Mouse (Mus musculus): ENCODE results near the gene Nol7. TPM values are rescaled to one million over a fixed set of nuclear protein-coding genes. Genes with fewer than 3 reads are reported as not detected.

Nol7 gene
- polyA plus RNA-seq, 1 experiment from 2014 or later, result 137 TPM

DNA sequence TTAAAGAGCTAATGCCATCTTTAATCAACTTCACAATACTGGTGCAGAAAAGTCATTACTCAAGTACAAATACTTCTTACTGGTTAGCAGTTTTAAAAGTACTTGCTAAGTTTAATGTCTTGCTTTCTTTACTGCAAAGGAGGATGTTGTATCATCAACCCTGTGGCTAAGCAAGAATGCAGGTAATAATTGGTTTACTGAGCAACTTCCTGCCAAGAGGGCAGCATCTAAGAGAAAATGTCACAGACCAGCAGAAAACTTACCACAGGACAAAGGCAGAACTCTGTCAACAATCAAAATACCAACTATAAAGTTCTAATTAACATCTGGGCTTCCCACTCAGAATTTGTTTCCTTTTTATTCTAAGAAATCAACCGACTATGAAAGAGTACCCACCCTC, 17.1 kb downstream of the Nol7 start:
- Histone ChIP-seq H3K36me3 (ENCODE audit: insufficient read depth) (peaks cover 83% of the 10 kb centered on the region), H3K4me1 (ENCODE audit: insufficient read depth) (no peaks in the 10 kb centered on the region), H3K27ac (ENCODE audit: low read depth) (no peak overlapping the region), H3K9ac (no peak overlapping the region), H3K4me2 (no peak overlapping the region), H3K4me3 (ENCODE audit: low read depth, low read length) (no peak overlapping the region), H3K27me3 (ENCODE audit: insufficient read depth, low read length) (no peaks in the 10 kb centered on the region), H3K9me3 (ENCODE audit: low read depth, low read length) (no peaks in the 10 kb centered on the region)
- DNase-seq (no peak), ATAC-seq (ENCODE audit: insufficient read depth) (no peak)
- no peak for TF ChIP-seq CTCF (IDR thresholded peaks at IDR 0.05; ENCODE audit: low read depth)
- WGBS, result 84% methylated on average over 1 of the region's 1 CpGs

DNA sequence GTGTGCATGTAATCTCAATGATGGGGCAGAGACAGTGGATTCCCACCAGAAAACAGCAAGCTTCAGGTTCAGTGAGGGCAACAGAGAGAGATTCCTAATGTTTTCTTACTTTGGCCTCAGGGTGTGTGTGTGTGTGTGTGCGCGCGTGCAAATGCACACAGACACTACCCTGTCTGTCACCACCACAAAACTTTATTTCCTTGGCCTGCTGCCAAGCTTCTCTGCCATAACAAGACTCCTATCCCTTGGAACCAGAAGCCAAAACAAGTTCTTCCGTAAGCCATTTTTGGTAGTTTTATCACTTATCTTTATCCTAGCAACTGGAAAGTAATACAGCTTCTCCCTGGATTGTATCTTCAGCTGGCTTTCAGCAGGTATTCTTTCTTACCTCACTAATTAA, 30.2 kb downstream of the Nol7 start:
- DNase-seq (peak; percentile 66), ATAC-seq (ENCODE audit: insufficient read depth) (no peak)
- no peak for TF ChIP-seq CTCF (IDR thresholded peaks at IDR 0.05; ENCODE audit: low read depth)
- WGBS, result 70% methylated on average over 4 of the region's 4 CpGs
- Histone ChIP-seq H3K36me3 (ENCODE audit: insufficient read depth) (peaks cover 14% of the 10 kb centered on the region; the same call in 1 of the 2 replicates), H3K27ac (ENCODE audit: low read depth) (no peak overlapping the region), H3K9ac (no peak overlapping the region), H3K27me3 (ENCODE audit: insufficient read depth, low read length) (no peaks in the 10 kb centered on the region), H3K9me3 (ENCODE audit: low read depth, low read length) (no peaks in the 10 kb centered on the region), H3K4me1 (ENCODE audit: insufficient read depth) (no peaks in the 10 kb centered on the region), H3K4me2 (no peak overlapping the region), H3K4me3 (ENCODE audit: low read depth, low read length) (no peak overlapping the region)

DNA sequence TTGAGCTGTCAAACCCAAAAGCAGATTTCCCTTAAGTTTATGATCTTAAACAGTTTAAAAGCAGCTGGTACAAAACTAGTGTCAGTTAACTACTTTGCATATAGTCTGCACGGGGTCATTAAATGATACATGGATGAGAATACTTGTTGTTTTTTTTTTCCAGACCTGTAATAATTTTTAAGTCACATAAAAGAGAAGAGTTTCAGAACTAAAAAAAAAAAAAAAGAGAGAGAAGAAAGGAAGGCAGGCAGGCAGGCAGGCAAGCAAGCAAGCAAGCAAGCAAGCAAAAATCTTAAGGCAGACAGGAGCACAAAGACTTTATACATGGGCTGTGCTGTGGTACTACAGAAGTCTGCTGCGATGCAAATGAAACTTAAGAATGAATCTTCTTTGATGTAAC, 35.2 kb downstream of the Nol7 start:
- Histone ChIP-seq H3K36me3 (ENCODE audit: insufficient read depth) (0 out of 2 replicates have a peak, but pooled peaks cover 7% of the 10 kb centered on the region), H3K4me1 (ENCODE audit: insufficient read depth) (no peaks in the 10 kb centered on the region), H3K9me3 (ENCODE audit: low read depth, low read length) (no peaks in the 10 kb centered on the region), H3K4me3 (ENCODE audit: low read depth, low read length) (no peak overlapping the region), H3K27ac (ENCODE audit: low read depth) (no peak overlapping the region), H3K9ac (no peak overlapping the region), H3K27me3 (ENCODE audit: insufficient read depth, low read length) (no peaks in the 10 kb centered on the region), H3K4me2 (no peak overlapping the region)
- DNase-seq, result no peak
- TF ChIP-seq CTCF (IDR thresholded peaks at IDR 0.05; ENCODE audit: low read depth), result no peak
- WGBS, result 79% methylated on average over 2 of the region's 2 CpGs
- no peak for ATAC-seq (ENCODE audit: insufficient read depth)

DNA sequence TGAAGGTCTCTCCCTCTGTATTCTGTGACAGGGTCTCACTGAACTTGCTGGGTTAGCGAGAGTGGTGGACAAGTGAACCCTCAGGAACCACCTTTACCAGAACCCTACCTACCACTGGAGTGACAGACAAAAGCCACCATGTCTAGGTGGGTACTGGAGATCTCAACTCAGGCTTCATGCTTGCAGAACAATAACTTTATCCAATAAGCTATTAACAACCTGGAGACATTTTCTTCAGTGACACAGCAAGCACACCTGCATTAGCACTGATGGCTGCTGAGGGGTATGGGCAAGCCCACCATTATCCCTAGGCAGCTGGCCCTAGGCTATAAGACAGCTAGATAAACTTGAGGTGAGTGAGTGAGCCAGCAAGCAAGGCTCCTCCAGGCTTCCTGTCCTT, 42.2 kb downstream of the Nol7 start:
- Histone ChIP-seq H3K27me3 (ENCODE audit: insufficient read depth, low read length) (no peaks in the 10 kb centered on the region), H3K4me1 (ENCODE audit: insufficient read depth) (peaks cover 9% of the 10 kb centered on the region), H3K27ac (ENCODE audit: low read depth) (no peak overlapping the region), H3K36me3 (ENCODE audit: insufficient read depth) (no peaks in the 10 kb centered on the region), H3K9ac (no peak overlapping the region), H3K9me3 (ENCODE audit: low read depth, low read length) (no peaks in the 10 kb centered on the region), H3K4me2 (no peak overlapping the region), H3K4me3 (ENCODE audit: low read depth, low read length) (no peak overlapping the region)
- DNase-seq (no peak), ATAC-seq (ENCODE audit: insufficient read depth) (no peak)
- no peak for TF ChIP-seq CTCF (IDR thresholded peaks at IDR 0.05; ENCODE audit: low read depth)
- WGBS, result 92% methylated on average over 1 of the region's 1 CpGs

DNA sequence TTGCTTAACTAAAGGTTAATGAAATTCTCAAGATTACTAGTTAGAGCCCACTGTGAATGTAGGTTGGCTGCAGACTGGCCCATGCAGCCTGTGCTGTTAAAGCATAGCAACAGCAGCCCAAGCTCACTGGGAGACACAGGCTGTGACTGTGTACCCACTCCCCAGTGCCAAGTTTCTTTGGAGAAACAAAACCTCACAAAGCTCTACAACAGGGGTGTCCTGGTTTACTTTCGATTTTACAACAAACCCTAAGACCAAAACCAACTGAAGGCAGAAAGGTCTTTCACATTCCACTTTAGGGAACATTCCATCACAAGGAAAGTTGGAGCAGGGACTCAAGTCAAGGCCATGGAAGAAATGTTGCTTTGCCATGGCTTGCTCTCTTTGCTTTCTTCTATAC, 44.4 kb downstream of the Nol7 start:
- Histone ChIP-seq H3K9me3 (ENCODE audit: low read depth, low read length) (no peaks in the 10 kb centered on the region), H3K36me3 (ENCODE audit: insufficient read depth) (no peaks in the 10 kb centered on the region), H3K27me3 (ENCODE audit: insufficient read depth, low read length) (no peaks in the 10 kb centered on the region), H3K4me2 (no peak overlapping the region), H3K9ac (no peak overlapping the region), H3K27ac (ENCODE audit: low read depth) (no peak overlapping the region), H3K4me3 (ENCODE audit: low read depth, low read length) (no peak overlapping the region), H3K4me1 (ENCODE audit: insufficient read depth) (peaks cover 9% of the 10 kb centered on the region)
- ATAC-seq (ENCODE audit: insufficient read depth), result no peak
- 81% methylated on average over 1 of the region's 1 CpGs for WGBS
- DNase-seq, result no peak
- TF ChIP-seq CTCF (IDR thresholded peaks at IDR 0.05; ENCODE audit: low read depth), result no peak

DNA sequence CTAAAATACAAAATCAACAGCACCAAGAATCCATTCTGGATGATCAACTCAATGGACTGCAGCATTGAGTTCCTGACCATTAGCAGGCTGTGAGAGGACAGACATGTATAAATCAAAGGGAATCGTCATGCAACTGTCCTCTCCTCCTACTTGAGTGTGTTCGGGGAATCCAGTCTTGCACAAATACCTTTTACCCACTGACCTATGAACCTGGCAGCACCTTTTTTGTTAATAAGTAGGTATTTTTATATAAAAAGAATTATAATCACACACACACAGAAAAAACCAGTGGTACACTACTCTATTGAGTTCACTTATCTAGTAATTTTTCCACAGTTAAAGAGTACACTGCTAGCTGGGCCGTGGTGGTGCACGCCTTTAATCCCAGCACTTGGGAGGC, 45.5 kb downstream of the Nol7 start:
- Histone ChIP-seq H3K4me2 (no peak overlapping the region), H3K27me3 (ENCODE audit: insufficient read depth, low read length) (no peaks in the 10 kb centered on the region), H3K9ac (no peak overlapping the region), H3K4me1 (ENCODE audit: insufficient read depth) (peaks cover 9% of the 10 kb centered on the region), H3K4me3 (ENCODE audit: low read depth, low read length) (no peak overlapping the region), H3K9me3 (ENCODE audit: low read depth, low read length) (no peaks in the 10 kb centered on the region), H3K36me3 (ENCODE audit: insufficient read depth) (no peaks in the 10 kb centered on the region), H3K27ac (ENCODE audit: low read depth) (no peak overlapping the region)
- DNase-seq, result no peak
- WGBS, result 91% methylated on average over 4 of the region's 4 CpGs
- no peak for TF ChIP-seq CTCF (IDR thresholded peaks at IDR 0.05; ENCODE audit: low read depth)
- no peak for ATAC-seq (ENCODE audit: insufficient read depth)

DNA sequence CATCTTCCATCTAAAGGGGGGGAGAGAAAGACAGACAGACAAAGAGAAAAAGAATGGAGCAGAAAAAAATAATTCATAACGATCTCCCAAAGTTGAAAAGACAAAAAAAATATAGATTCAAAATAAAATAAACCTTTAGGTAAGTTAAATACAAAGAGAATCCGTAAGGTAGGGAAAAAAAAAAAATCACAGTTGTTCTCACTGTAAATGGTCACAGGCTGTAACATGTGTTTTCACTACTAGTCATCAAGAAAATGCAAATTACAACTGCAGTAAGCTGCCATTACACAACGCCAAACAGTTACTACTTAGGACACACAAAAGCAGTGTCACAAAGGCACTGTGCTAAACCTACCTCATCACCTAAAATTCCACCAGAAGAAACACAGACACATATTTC, 46.5 kb downstream of the Nol7 start:
- WGBS, result 93% methylated on average over 3 of the region's 3 CpGs
- ATAC-seq (ENCODE audit: insufficient read depth) (no peak), DNase-seq (no peak)
- no peak overlapping the region for H3K9ac ChIP-seq
- no peaks in the 10 kb centered on the region for H3K36me3 ChIP-seq (ENCODE audit: insufficient read depth)
- H3K4me1 ChIP-seq (ENCODE audit: insufficient read depth), result peaks cover 9% of the 10 kb centered on the region
- TF ChIP-seq CTCF (IDR thresholded peaks at IDR 0.05; ENCODE audit: low read depth), result no peak
- H3K27ac ChIP-seq (ENCODE audit: low read depth), result no peak overlapping the region
- no peak overlapping the region for H3K4me3 ChIP-seq (ENCODE audit: low read depth, low read length)
- no peaks in the 10 kb centered on the region for H3K9me3 ChIP-seq (ENCODE audit: low read depth, low read length)
- no peaks in the 10 kb centered on the region for H3K27me3 ChIP-seq (ENCODE audit: insufficient read depth, low read length)
- no peak overlapping the region for H3K4me2 ChIP-seq

DNA sequence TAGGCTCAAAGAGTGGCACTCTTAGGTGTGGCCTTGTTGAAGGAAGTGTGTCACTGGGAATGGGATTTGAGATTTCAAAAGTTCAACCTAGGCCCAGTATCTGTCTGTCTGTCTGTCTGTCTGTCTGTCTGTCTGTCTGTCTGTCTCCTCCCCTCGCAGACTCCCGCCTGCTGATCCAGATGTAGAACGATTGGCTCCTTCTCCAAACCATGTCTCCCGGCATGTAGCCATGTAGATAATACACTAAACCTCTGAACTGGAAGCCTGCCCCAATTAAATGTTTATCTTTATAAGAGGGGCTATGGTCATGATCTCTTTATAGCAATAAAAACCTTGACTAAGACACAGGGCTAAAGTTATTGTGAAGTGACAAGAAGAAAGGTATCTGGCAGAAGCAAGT, 47.6 kb downstream of the Nol7 start:
- Histone ChIP-seq H3K4me2 (no peak overlapping the region), H3K27ac (ENCODE audit: low read depth) (no peak overlapping the region), H3K27me3 (ENCODE audit: insufficient read depth, low read length) (no peaks in the 10 kb centered on the region), H3K9me3 (ENCODE audit: low read depth, low read length) (no peaks in the 10 kb centered on the region), H3K36me3 (ENCODE audit: insufficient read depth) (no peaks in the 10 kb centered on the region), H3K4me3 (ENCODE audit: low read depth, low read length) (no peak overlapping the region), H3K4me1 (ENCODE audit: insufficient read depth) (peaks cover 5% of the 10 kb centered on the region; the same call in 1 of the 2 replicates), H3K9ac (no peak overlapping the region)
- DNase-seq, result no peak
- WGBS, result 79% methylated on average over 4 of the region's 4 CpGs
- ATAC-seq (ENCODE audit: insufficient read depth), result no peak
- TF ChIP-seq CTCF (IDR thresholded peaks at IDR 0.05; ENCODE audit: low read depth), result no peak
